Mouse (Mus musculus): ENCODE measurements around the gene Tango6.

Gene Tango6

GRCm38 (mm10) chr8:106817171-106817545 is 134.3 kb downstream of the Tango6 start:
- DNase-seq (ENCODE audit: low spot score): no peak

- DNase-seq (ENCODE audit: low spot score): no peak
Observed at GRCm38 (mm10) chr8:106818626-106819515, 136.0 kb downstream of the Tango6 start.

GRCm38 (mm10) chr8:106819581-106819980 is 136.7 kb downstream of the Tango6 start:
- DNase-seq (ENCODE audit: low spot score): no peak

DNA sequence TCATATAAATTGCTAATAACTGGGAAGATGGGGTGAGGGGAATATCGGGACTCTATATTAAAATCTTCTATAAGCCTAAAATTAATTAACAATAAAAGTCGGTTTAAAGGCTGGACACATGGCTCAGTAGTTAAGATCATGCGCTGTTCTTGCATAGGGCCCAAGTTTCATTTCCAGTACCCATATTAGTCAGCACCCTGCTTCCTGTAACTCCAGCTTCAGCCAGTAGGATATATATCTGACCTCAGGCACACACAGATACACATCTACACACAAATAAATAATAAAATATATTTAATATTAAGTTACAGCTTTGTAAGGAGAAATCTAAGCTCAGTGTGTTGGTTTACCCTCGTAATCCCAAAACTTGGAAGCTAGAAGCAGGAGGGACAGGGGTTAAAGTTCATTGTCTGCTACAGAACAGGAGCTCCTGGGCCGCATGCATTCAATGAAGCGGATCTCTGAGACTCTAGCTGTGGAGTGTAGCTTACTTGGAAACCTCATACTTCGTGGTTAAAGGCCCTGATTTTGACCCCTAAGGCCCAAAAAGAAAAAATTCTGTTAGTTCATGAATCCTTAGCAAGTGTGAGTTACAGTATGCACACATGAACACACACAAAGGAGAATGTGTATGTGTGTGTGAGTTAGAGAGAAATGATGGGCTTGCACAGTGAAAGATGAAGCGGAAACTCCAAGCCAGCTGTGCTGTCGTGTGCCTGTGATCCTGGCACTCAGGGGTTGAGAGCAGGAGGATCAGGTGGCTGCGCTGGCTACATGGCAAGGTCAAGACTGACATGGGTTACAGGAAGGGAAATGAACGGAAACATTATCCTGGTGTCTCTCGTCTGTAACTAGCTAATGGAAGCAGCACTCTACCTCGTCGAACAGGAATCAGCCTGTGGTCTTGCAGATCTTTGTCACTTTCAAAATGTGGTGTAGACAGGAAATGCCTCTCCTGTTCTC is 138.0 kb downstream of the Tango6 start:
- DNase-seq (ENCODE audit: low spot score): no peak

DNA sequence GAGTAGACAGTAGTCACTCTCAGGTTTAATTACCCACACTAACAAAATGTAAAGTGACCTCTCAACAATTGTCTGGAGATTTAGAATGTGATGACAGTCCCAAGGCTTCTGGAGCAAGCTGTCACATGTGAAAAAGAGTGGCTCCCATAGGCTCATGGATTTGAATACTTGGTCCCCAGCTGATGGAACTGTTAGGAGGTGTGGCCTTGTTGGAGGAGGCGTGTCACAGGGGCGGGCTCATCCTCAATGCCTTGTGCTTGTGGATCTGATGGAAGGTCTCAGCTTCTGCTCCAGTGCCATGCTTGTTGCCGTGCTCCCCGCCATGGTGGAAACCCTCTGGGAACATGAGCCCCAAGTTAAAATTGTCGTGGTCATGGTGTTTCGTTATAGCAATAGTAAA is 146.1 kb downstream of the Tango6 start:
- no peak for DNase-seq (ENCODE audit: low spot score)

- no peak for DNase-seq (ENCODE audit: low spot score)
Observed at GRCm38 (mm10) chr8:106829526-106830045, 146.7 kb downstream of the Tango6 start.

GRCm38 (mm10) chr8:106834899-106835298 is 152.0 kb downstream of the Tango6 start:
- no peak for DNase-seq (ENCODE audit: low spot score)

- no peak for DNase-seq (ENCODE audit: low spot score)
Observed at GRCm38 (mm10) chr8:106836525-106836924, 153.7 kb downstream of the Tango6 start.

DNA sequence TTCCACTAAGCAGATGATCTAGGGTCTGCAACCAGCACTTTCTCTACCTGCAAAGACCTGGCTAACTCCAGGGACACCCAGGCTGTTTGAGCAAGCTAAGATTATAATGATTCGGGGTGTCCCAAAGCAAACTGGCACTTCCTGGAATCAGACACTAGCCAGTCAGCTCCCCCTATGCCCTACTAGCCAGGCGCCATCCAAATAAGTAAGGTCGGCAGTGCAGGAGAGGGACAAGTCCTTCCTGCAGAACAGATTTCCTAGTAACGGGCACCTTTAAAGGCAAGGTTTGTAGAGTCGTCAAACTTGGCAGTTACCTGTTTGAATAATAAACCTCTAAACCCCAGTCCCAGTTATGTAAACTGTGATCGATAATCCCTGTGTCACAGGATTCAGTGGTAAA is 155.9 kb downstream of the Tango6 start:
- DNase-seq (ENCODE audit: low spot score): no peak

GRCm38 (mm10) chr8:106839209-106840001 is 156.5 kb downstream of the Tango6 start:
- no peak for DNase-seq (ENCODE audit: low spot score)

- no peak for DNase-seq (ENCODE audit: low spot score)
Observed at GRCm38 (mm10) chr8:106850034-106850433, 167.2 kb downstream of the Tango6 start.

- peak; percentile 12 for DNase-seq (ENCODE audit: low spot score)
Observed at GRCm38 (mm10) chr8:106854534-106855241, 171.8 kb downstream of the Tango6 start.

DNA sequence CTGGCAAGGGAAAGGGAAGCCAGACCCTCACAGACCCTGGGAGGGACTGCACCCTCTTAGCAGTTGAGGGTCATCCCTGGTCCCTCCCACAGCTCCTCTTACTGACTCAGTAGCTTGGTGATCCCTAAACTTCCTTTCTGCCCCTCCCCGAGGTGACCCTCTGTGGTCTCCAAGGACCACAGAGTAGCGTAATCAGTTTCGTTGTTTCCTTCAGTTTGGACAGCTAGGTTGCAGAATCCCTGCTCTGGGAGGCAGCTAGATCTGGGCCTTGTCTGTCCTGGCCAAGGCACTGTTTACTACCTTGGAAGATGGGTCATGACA is 172.3 kb downstream of the Tango6 start:
- no peak for DNase-seq (ENCODE audit: low spot score)

GRCm38 (mm10) chr8:106862845-106863244 is 180.0 kb downstream of the Tango6 start:
- DNase-seq (ENCODE audit: low spot score): no peak

DNA sequence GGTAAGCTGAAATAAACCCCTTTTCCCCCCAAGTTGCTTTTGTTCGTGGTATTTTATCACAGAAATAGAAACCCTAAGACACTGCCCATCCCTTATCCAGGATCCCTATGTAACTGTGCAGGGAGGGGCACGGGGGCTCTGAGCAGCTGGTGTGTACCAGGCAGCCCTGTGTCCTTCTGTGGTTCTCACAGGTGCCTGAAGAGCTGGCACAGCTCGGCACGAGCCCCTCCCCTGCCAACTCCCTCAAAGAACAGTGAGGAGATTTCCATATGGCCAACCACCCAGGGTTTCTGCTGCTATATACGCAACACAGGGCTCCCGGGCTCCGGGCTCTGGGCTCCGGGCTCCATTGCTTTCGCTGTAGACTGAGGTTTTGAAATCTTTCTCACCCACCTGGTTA is 182.5 kb downstream of the Tango6 start:
- DNase-seq (ENCODE audit: low spot score): no peak

DNA sequence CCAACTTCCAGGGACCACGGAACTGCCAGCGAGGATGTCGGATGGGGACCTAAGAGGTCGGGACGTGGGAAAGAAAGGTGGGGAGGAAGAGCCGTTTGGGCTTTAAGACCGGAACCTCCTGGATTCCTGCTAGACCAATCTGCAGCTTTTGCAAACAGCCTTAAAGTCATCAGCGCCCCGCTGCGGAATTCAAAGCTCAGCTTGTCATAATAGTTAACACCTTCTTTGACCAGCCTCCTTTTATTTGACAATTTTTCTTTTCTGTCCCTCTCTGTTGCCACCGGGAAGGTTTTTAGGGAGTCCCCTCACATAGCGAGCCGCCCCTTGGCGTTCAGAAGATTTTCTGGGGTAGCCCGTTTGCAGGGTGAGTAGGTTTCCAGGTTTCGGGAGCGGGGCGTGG is 187.2 kb downstream of the Tango6 start, which contains the start of gene Has3:
TSS of gene Has3 (plus strand) at position 192 of the 400 bp plus-strand sequence.
- DNase-seq (ENCODE audit: low spot score): no peak

DNA sequence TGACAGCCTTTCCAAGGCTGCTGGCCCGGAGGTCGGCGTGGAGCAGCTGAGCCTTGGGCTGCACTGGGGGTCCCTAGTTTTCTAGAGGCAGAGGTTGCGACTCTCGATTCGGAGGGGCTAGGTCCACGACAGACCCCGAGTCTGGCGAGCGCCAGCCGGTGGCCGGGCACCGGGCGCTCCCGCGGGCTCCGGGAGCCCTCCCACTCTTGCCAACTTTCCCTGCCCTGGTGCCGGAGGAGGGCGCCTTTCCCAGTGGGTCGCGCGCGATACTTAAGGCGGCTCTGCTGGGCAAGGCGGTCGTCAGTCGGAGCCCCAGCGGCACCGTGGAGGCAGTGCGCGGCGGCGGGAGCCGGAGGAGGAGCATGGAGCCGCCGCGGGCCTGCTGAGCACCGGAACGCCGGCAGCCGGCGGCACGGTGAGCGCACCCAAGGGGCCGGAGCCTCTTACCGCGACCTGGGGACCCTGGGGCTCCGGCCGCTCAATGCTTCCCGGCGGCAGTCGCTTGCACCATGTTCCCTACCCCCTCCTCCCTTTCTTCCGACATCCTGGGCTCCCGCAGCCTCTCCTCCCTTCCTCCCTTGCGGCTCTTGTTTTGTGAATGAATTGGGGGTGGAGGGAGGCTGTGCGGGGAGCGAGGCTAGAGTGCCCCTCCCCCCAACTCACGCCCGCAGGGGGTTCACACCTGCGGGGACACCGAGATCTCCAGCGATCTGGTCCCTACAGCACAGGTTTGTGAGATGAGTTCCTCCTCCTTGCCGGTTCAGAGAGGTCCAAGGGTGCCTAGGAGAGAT is 187.9 kb downstream of the Tango6 start:
- peak; percentile 73 for DNase-seq (ENCODE audit: low spot score)

GRCm38 (mm10) chr8:106871328-106871926 is 188.6 kb downstream of the Tango6 start:
- DNase-seq (ENCODE audit: low spot score): no peak

DNA sequence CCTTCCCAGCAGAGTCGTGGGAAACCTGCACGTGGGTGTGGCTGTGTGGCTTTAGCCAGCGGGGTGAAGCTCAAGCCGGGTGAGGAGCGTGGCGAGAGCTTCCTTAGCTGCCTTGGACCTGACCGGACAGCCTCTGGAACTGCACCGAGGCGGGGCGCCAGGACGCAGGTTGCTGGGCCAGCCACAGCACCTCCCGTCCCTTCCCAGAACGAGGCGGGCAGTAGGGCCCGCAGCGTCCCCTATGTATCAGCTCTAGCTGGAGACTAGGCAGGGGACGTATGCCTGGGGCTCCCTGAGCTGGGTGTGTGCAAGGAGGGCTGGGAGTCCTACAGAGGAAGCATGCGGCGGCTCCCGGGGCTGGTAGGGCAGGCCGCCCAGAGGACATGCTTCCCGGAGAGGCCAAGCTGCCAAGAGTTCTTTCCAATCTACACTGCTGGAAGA is 189.1 kb downstream of the Tango6 start:
- DNase-seq (ENCODE audit: low spot score): peak; percentile 71

All from ovary, postnatal 36 days (tissue).